Mouse (Mus musculus) embryo, embryonic 11 days (tissue): Measurements from ENCODE around the gene Clic4.
A peak's percentile ranks its signal among the peaks of the same experiment; 100 is the strongest.
"Not testable (repeated sequence)": the region's sequence is repeated elsewhere in the genome, so short reads cannot be mapped to it uniquely, and the experiment has no call there.

Experiments
- DNase-seq: peaks from one replicate; pipeline ENCODE4 v3.0.0-alpha.2; 2015

Gene Clic4

DNA sequence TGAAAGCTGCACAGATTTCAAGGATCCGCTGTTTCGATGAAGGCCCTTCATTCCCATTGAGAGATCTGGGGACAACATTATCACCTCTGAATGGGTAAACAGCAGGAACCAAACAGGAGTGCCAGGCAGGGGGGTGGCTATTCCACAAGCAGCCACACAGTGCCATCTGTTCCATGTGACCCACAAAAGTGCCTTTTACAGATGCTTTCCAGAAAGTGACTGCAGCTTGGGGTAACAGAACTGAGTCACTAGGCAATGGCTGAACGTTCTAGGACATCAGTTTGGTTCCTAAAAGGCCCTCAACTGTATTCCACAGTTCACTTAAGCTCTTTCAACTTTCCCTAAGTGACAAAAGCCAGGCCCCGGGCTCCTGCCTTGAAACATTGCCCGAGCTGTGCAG, 42.0 kb downstream of the Clic4 start:
- no peak for DNase-seq

- DNase-seq, result no peak
Measured at GRCm38 (mm10) chr4:135229871-135230270, 42.7 kb downstream of the Clic4 start.

GRCm38 (mm10) chr4:135228136-135228535, 44.5 kb downstream of the Clic4 start:
- no peak for DNase-seq

GRCm38 (mm10) chr4:135226008-135226667, 46.5 kb downstream of the Clic4 start:
- DNase-seq, result no peak

DNA sequence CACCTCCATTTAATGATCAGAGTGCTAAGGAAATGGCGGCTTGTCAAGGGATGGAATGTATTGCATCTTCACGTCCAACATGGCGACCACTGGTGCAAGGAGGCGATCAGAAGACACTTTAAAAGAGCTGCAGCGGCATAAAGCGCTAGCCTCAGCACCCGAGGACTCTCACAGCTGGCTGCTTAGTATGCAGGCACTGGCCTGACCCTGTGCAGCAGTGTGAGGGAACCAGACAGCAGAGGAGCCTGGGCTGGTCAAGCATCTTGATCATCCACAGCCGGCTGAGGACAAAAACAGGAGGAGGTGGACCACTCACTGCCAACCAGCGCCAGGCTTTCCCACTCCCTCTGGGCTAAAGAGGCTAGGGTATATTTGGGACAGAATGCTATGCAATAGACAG, 48.8 kb downstream of the Clic4 start:
- DNase-seq, result no peak

GRCm38 (mm10) chr4:135221632-135222407, 50.8 kb downstream of the Clic4 start:
- DNase-seq, result no peak

DNA sequence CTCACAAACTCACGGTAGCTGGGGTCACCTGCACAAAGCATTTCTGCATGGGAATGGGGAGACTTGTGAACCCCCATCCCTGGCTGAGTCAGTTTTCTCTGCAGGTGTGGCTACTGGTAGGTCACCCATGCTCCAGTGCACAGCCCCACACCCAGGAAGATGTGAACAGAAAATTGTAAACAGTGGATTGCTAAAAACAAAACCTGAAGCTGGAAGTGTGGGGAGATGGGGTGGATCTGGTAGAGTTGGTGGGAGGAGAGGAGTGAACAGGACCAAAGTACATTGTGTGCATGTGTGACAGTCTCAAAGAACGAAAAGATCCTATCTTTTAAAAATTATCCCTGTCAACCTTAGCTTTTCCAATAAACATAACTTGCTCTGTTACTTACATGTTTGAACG, 52.0 kb downstream of the Clic4 start:
- DNase-seq, result no peak

DNA sequence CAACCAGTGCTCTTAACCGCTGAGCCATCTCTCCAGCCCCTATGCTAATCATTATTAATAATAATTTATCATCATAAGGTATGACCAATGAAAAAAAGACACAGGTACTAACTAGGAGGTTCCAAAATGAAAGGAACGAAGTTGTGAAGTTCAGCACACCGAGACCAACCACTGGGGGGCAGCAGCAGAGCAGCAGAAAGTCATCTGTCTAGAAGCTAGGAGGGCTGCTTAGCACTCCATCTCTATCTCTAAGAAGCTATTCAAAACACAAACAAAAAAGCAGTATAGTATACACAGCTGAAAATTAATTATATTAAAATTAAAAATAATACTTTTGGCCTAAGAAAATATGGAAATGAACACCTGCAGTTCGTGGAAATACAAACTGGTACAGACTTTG, 53.0 kb downstream of the Clic4 start:
- DNase-seq, result peak; percentile 75

GRCm38 (mm10) chr4:135209846-135210245, 62.8 kb downstream of the Clic4 start:
- DNase-seq, result no peak

DNA sequence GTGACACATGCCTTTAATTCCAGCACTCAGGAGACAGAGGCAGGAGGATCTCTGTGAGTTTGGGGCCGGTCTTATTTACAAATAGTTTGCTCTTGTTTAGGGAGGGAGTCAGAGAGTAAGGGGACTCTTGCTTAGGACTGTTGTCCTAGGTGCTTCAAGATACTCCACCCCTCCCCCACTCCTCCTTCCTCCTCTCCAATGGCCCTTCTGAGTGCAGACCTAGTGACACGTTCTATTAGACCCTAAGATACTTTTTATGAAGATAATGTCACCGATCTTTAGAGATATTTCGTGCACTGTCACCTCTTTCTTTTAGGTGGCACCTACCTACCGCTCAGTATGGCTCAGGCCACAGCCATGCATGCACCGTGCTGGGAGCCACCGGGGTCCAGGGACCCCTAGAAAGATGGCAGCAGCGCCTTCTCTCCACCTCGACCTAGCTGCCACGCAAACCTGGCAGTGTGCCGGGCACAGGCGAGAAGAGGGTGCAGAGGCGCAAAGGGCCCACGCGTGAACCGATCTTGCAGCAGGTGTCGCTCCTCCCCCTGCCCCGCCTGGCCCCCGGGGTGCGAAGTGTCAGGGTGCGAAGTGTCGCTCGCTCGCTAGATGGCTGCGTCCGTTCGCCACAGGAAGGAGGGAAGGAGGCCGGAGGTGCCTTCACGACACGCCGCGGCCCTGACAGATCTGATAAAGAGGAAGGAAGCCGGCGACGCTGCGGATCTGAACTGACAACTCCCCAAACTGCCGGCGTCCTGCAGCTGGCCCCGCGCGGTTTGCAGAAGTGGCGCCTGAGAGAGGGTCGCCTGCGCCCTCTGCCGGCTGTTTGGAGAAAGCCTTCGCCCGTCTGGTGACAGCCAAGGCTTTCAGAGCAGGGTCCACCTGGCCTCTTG, 66.7 kb downstream of the Clic4 start:
- DNase-seq, result peak; percentile 92

- no peak for DNase-seq
Measured at GRCm38 (mm10) chr4:135205254-135205653, 67.4 kb downstream of the Clic4 start.

DNA sequence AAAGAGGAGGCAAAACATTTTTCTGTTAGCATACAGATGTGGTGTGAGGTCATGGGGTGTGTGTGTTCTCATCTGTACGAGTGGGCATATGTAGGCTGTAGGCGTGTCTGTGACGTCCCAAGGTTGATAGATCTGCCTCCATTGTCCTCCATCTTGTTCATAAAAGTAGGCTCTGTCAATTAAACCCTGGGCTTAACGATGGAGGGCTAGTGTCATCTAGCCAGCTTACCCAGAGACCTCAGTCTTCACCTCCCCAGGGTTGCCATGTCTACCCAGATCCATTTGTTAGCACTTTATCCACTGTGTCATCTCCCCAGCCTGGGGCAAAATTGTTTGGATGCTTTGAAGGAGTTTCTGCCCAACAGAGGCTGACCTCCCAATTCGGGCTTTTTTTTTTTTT, 67.9 kb downstream of the Clic4 start:
- DNase-seq, result no peak

GRCm38 (mm10) chr4:135203806-135204560, 68.6 kb downstream of the Clic4 start:
- peak; percentile 22 for DNase-seq

DNA sequence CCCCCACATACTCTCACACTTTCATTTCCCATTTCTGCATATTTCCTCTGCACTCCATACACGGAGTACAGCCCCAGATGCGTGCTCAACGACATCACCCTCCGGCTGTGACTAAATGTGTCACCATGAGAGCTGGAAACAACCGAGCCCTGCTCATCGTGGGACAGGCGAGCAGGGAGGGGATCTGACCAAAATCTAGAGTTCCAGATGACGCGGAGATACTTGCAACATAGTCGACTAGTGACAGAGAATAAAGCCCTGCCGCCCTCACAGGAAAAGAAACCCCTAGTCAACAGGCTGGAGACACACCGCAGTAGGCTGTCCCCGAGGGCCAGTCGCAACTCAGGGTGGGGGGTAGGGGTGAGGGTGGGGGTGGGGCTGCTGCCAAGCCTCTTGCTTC, 69.3 kb downstream of the Clic4 start:
- peak; percentile 41 for DNase-seq

DNA sequence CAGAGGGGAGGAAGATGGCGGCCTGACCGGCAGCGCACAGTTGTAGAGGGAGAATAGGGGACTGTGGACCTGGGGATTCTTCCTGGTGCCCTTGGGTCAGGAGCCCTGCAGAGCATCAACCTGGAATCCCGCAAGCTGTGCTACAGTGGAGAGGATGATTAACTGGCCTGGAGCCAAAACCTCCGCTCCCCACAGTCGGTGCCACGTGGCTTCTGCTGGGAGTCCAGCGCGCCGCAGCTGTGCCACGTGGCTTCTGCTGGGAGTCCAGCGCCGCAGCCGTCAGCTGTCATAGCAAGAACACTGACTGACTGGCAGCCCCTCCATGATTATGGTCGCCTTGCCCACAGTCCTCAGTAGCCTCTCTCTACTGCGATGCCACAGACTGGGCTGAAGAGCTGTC, 70.8 kb downstream of the Clic4 start:
- DNase-seq, result no peak

DNA sequence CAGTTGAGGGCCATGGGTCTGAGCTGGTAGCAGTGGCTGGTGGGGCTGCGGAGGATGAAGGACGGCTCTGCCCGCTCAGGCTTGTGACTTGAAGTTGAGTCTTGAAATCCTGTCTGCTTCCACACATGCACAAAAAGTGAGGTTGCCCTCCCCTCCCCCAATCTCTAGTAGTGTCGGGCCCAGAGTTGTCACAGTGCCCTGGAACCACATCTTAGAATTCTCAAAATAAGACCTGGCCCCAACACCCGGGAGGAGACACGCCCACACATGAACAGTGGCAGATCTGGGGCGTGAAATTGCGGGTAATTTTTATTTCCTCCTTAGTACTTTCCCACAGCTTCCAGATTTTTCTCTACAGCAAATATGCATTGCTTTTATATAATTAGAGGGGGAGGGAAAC, 74.8 kb downstream of the Clic4 start:
- DNase-seq, result no peak

DNA sequence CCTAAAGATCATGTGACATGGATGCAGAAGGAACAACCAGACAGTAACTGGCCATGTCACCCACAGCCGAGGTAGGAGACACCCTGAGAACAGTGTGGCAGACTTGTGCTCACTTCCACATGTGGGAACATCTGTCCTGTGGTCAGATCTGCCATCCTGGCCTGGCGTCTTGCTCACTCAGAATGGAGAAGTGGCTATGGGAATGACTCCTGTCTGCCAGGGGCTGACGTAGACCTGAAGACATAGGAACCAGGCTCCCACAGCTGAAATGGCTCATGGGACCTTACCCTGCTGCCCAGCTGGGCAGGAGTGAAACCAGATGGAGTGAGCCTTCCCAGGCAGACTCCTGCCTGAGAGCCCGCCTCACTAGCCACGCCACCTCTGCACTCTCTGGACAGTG, 79.8 kb downstream of the Clic4 start:
- no peak for DNase-seq

DNA sequence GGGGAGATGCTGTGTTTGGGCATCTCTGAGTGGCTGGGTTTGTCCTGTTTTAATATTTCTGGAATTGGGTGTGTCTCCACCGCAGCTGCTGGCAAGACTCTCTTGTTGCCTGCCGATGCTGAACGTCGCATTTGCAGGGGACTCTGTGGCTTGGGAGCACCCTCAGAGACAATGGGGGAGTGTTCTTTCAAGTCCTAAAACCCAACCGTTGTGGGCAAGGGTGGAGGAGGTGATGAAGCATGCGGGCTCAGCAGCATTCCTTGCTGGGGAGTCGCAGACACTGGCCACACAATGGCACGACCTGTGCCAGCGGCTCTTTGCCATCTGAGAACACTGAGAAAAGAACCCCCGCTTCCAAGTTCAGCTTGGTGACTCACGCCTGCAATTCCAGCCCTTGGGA, 81.0 kb downstream of the Clic4 start:
- DNase-seq, result no peak

- DNase-seq, result no peak
Measured at GRCm38 (mm10) chr4:135191185-135191584, 81.4 kb downstream of the Clic4 start.

DNA sequence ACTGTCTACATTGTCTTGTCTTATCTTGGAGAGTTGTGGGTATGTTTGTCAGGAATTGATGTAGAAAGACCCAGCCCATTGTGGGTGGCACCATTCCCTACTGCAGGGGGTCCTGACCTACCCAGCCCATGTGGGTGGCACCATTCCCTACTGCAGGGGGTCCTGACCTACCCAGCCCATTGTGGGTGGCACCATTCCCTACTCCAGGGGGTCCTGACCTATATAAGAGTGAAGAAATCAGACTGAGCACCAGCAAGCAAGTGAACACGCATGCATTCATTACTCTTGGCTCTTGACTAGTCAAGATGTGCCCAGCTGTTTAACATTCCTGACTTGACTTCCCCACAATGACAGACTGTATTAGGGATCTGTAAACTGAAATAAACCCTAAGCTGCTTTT, 82.2 kb downstream of the Clic4 start:
- DNase-seq, result no peak

- no peak for DNase-seq
Measured at GRCm38 (mm10) chr4:135189452-135190008, 83.1 kb downstream of the Clic4 start.

DNA sequence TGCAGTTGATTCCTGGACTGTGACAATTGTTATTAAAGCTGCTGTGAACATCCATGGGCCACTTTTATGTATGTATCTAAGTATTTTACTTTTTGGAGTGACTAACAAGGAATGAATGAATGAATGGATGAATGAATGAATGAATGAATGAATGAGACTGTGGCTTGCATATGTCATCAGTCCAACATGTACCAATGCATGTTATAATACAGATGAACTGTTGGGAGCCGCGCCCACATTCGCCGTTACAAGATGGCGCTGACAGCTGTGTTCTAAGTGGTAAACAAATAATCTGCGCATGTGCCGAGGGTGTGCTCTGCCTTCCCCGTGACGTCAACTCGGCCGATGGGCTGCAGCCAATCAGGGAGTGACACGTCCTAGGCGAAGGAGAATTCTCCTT, 88.3 kb downstream of the Clic4 start:
- DNase-seq, result not testable (repeated sequence)

DNA sequence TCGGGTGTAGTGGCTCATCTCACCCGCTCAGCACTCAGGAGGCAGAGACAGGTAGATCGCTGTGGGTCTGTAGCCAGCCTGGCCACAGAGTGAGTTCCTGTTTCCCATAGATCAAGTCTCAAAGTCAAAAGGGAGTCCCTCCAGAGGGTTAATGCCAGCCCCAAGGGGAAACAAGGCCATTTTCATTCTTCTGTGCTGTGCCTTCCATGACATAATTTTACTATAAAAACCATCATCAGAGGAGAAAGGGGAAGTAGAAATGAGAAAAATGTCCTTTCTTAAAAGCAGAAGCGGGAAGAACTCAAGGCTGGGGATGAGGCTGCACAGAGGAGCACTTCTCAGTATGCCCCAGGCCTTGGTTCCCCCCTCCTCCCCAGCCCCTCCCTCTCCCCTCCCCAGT, 90.8 kb downstream of the Clic4 start:
- DNase-seq, result no peak
